Mouse (Mus musculus) CH12.LX (cell line): ENCODE measurements around the gene Ube4b. TPM values are rescaled to one million over a fixed set of nuclear protein-coding genes. Genes with fewer than 3 reads are reported as not detected.

Experiments used
- DNase-seq: peaks from one replicate; pipeline ENCODE4 v3.0.0-alpha.2; 2013; ENCODE audit errors: extremely low read depth
- H3K27ac ChIP-seq: 2 replicates; pipeline ENCODE4 v1.5.1; 2012; ENCODE audit warnings: low read depth, mild to moderate bottlenecking, control low read depth, moderate library complexity; ENCODE audit not compliant: insufficient read depth
- H3K27me3 ChIP-seq: replicated peaks from 2 replicates; pipeline ENCODE3; 2012; ENCODE audit warnings: inconsistent platforms
- H3K36me3 ChIP-seq, 2 experiments: replicated peaks in 1 of 2; 2 replicates each; pipeline versions ENCODE3 to v1.6.1; 2012; ENCODE audit warnings: inconsistent platforms in 1 of 2, low read length in 1 of 2, mild to moderate bottlenecking in 1 of 2, mixed read lengths in 1 of 2, moderate library complexity in 1 of 2; ENCODE audit not compliant: control insufficient read depth in 1 of 2, insufficient read depth in 1 of 2
- H3K4me1 ChIP-seq, 2 experiments: 2 replicates each; pipeline ENCODE4 v1.6.1; 2012; ENCODE audit warnings: inconsistent platforms in 1 of 2, moderate library complexity in 1 of 2; ENCODE audit not compliant: insufficient read depth in 2 of 2, control insufficient read depth in 1 of 2
- H3K4me2 ChIP-seq: 2 replicates; pipeline ENCODE4 v1.6.1; 2012; ENCODE audit warnings: low read depth, mild to moderate bottlenecking, control low read depth; ENCODE audit not compliant: poor library complexity, insufficient read depth, severe bottlenecking
- H3K4me3 ChIP-seq, 3 experiments: fragments of 150-350 bp in 1 of 3; sonication (generic) in 1 of 3; replicated peaks in 1 of 3; 2 replicates each; pipeline versions ENCODE3 to v1.5.1; 2011 to 2012; ENCODE audit warnings: low read depth in 2 of 3, low read length in 2 of 3, mild to moderate bottlenecking in 2 of 3, moderate library complexity in 2 of 3, control low read depth in 1 of 3, improper control_type of control experiment in 1 of 3, inconsistent platforms in 1 of 3, mixed read lengths in 1 of 3; ENCODE audit not compliant: poor library complexity in 1 of 3
- H3K79me2 ChIP-seq: replicated peaks from 2 replicates; pipeline ENCODE4 v1.6.1; 2012; ENCODE audit warnings: mild to moderate bottlenecking, moderate library complexity; ENCODE audit not compliant: control insufficient read depth, poor library complexity, insufficient read depth, severe bottlenecking; ENCODE audit errors: extremely low read depth
- H3K9ac ChIP-seq: 2 replicates; pipeline ENCODE4 v1.6.1; 2012; ENCODE audit warnings: low read depth, mild to moderate bottlenecking, control low read depth, moderate library complexity; ENCODE audit not compliant: insufficient read depth
- H3K9me3 ChIP-seq: replicated peaks from 2 replicates; pipeline ENCODE3; 2012; ENCODE audit warnings: low read length, inconsistent platforms, mixed read lengths
- CHD2 ChIP-seq: IDR thresholded peaks from 2 replicates; pipeline ENCODE4 v1.6.1; 2011; ENCODE audit warnings: low read length, improper control_type of control experiment
- CTCF ChIP-seq, 2 experiments: IDR thresholded peaks in 1 of 2; conservative IDR thresholded peaks in 1 of 2; 2 replicates each; pipeline ENCODE4 v1.5.1; 2011 to 2012; ENCODE audit warnings: low read depth in 2 of 2, low read length in 2 of 2, improper control_type of control experiment in 1 of 2, inconsistent platforms in 1 of 2, mild to moderate bottlenecking in 1 of 2, moderate library complexity in 1 of 2
- E2F4 ChIP-seq: IDR thresholded peaks from 2 replicates; pipeline ENCODE4 v1.6.1; 2011; ENCODE audit warnings: low read depth, low read length, improper control_type of control experiment; ENCODE audit not compliant: insufficient replicate concordance
- GABPA ChIP-seq: IDR thresholded peaks from 2 replicates; pipeline ENCODE4 v1.6.1; 2012; ENCODE audit warnings: low read depth, low read length, improper control_type of control experiment, inconsistent platforms; ENCODE audit not compliant: insufficient replicate concordance
- JUN ChIP-seq: IDR thresholded peaks from 2 replicates; pipeline ENCODE4 v1.6.1; 2011; ENCODE audit warnings: low read depth, mild to moderate bottlenecking, low read length, improper control_type of control experiment, moderate library complexity; ENCODE audit not compliant: insufficient read depth
- JUND ChIP-seq: conservative IDR thresholded peaks from 2 replicates; pipeline ENCODE4 v1.6.1; 2011; ENCODE audit warnings: low read depth, low read length, improper control_type of control experiment
- KAT2A ChIP-seq: IDR thresholded peaks from 2 replicates; pipeline ENCODE4 v1.6.1; 2012; ENCODE audit warnings: low read length, improper control_type of control experiment, inconsistent platforms; ENCODE audit not compliant: insufficient replicate concordance
- MAFK ChIP-seq: IDR thresholded peaks from 2 replicates; pipeline ENCODE4 v1.6.1; 2011; ENCODE audit warnings: low read length, improper control_type of control experiment; ENCODE audit not compliant: insufficient replicate concordance
- MAX ChIP-seq: IDR thresholded peaks from 2 replicates; pipeline ENCODE4 v1.6.1; 2011; ENCODE audit warnings: low read length, improper control_type of control experiment
- MEF2A ChIP-seq: IDR thresholded peaks from 2 replicates; pipeline ENCODE4 v1.6.1; 2014; ENCODE audit warnings: low read depth, mild to moderate bottlenecking, inconsistent platforms, low read length, improper control_type of control experiment, borderline replicate concordance
- MXI1 ChIP-seq: IDR thresholded peaks from 2 replicates; pipeline ENCODE4 v1.6.1; 2011; ENCODE audit warnings: mild to moderate bottlenecking, low read depth, low read length, improper control_type of control experiment
- MYC ChIP-seq: IDR thresholded peaks from 2 replicates; pipeline ENCODE4 v1.6.1; 2011; ENCODE audit warnings: low read depth, mild to moderate bottlenecking, improper control_type of control experiment, low read length
- NELFE ChIP-seq: IDR thresholded peaks from 2 replicates; pipeline ENCODE4 v1.6.1; 2011; ENCODE audit warnings: low read depth, low read length, improper control_type of control experiment
- NRF1 ChIP-seq: IDR thresholded peaks from 2 replicates; pipeline ENCODE4 v1.6.1; 2014; ENCODE audit warnings: low read depth, mild to moderate bottlenecking, inconsistent platforms, low read length, improper control_type of control experiment, moderate library complexity
- RAD21 ChIP-seq: IDR thresholded peaks from 2 replicates; pipeline ENCODE4 v1.6.1; 2011; ENCODE audit warnings: low read depth, mild to moderate bottlenecking, low read length, improper control_type of control experiment, moderate library complexity
- RCOR1 ChIP-seq: conservative IDR thresholded peaks from 2 replicates; pipeline ENCODE4 v1.6.1; 2012; ENCODE audit warnings: low read depth, mild to moderate bottlenecking, inconsistent platforms, low read length, improper control_type of control experiment
- SMC3 ChIP-seq: IDR thresholded peaks from 2 replicates; pipeline ENCODE4 v1.6.1; 2011; ENCODE audit warnings: low read depth, low read length, improper control_type of control experiment
- UBTF ChIP-seq: IDR thresholded peaks from 2 replicates; pipeline ENCODE4 v1.6.1; 2012; ENCODE audit warnings: low read depth, mild to moderate bottlenecking, inconsistent platforms, low read length, improper control_type of control experiment, moderate library complexity
- USF2 ChIP-seq: conservative IDR thresholded peaks from 2 replicates; pipeline ENCODE4 v1.6.1; 2011; ENCODE audit warnings: low read depth, low read length, improper control_type of control experiment
- ZKSCAN1 ChIP-seq: IDR thresholded peaks from 2 replicates; pipeline ENCODE4 v1.6.1; 2012; ENCODE audit warnings: low read depth, inconsistent platforms, low read length, improper control_type of control experiment, borderline replicate concordance
- ZMIZ1 ChIP-seq: IDR thresholded peaks from 2 replicates; pipeline ENCODE4 v1.6.1; 2012; ENCODE audit warnings: low read depth, mild to moderate bottlenecking, inconsistent platforms, low read length, improper control_type of control experiment
- ZNF384 ChIP-seq: IDR thresholded peaks from 2 replicates; pipeline ENCODE4 v1.6.1; 2012; ENCODE audit warnings: low read depth, low read length, improper control_type of control experiment, inconsistent platforms
- dilution Hi-C: fragments of 300-500 bp; cut with MboI; formaldehyde crosslinking; loops from 2 replicates; pipeline ENCODE4 v1.14.3; 2020; ENCODE audit warnings: low sequenced_read_pairs; ENCODE audit not compliant: extremely low pct_unique_long_range_greater_than_20kb, extremely low pct_ligation_motif_present
- in situ Hi-C: fragments of 300-500 bp; cut with MboI; formaldehyde crosslinking; loops from 3 replicates; pipeline ENCODE4 v1.14.3; 2019; ENCODE audit warnings: low sequenced_read_pairs, low pct_ligation_motif_present, low pct_unique_long_range_greater_than_20kb, mixed read lengths
- polyA plus RNA-seq: library from polyadenylated mRNA; unstranded; fragments of >175 nt; gene quantifications from 2 replicates; pipeline ENCODE4 v1.2.1, GENCODE M21; 2012; ENCODE audit warnings: low read depth; ENCODE audit not compliant: insufficient read length
- total RNA-seq, 2 experiments: library from RNA; depleted of rRNA; stranded (reverse); fragments of 300-350 nt in 1 of 2; fragments of >200 nt in 1 of 2; gene quantifications; 2 replicates each; pipeline ENCODE4 v1.2.3; 2012 to 2014

The Ube4b gene
- total and polyA plus RNA-seq, 3 experiments = 13.1 to 60.0 (median 41.6) TPM

DNA sequence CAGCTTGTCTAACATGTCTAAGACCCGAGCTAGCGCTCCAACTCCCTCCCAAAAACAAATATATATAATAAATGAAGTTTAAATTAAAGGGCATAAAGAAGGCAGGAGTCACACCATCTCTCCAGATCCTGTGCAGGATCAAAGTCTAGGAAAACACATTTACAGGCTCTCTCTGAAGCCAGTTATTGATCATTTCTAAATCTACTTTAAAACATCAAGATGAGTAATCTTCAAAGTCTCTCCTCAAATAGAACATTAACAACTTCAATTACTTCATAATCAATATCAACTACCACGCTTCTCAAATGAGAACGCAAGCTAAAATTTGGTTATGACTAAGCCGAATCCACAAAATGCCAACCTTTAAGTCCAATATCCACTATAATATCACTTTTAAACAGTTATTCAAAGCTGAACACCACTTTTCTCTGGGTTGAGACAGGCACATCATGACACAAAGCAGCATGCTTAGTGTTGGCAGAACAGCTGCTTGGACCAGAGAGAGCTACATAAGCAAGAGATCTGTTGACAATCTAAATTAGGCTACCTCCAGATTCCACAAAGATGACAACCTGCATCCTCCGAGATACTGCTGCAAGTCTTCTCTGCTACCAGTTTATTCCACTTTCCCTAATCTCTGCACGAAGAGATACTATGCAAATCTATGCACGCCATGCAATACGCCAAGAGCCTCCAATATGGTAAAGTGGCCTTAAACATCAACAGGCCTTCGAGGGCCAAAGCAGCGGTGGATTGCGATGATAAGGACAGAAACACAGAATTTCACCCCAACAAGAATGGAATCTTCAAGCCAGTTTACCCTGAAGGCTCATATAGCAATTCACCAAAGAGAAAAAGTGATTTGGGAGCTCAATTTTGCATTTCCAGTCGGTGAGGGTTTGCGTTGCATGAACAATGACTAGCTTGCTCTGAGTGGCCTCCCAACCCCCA is 120.5 kb downstream of the Ube4b start (continued):
- TF ChIP-seq MAX (no peak), MXI1 (peak; percentile 77; the same call in 1 of the 2 replicates), JUND (no peak), CHD2 (no peak), RAD21 (no peak), GABPA (no peak), NRF1 (no peak), MYC (no peak), USF2 (no peak), CTCF (conservative IDR thresholded peaks at IDR 0.05 in 1 of 2, IDR thresholded peaks at IDR 0.05 in 1 of 2; ENCODE audit: low read depth in 2 of 2, low read length in 2 of 2) (no peak), UBTF (no peak), RCOR1 (no peak), ZKSCAN1 (no peak), MEF2A (no peak; the same call in 1 of the 2 replicates), JUN (no peak), SMC3 (no peak)

GRCm38 (mm10) chr4:149304466-149304865 is 122.1 kb downstream of the Ube4b start:
- H3K27ac ChIP-seq = no peak overlapping the region
- TF ChIP-seq ZMIZ1 (no peak), E2F4 (no peak), NELFE (no peak), MAFK (no peak), CHD2 (no peak), RCOR1 (no peak), KAT2A (no peak), ZNF384 (no peak), NRF1 (no peak), JUND (no peak)
- no peaks in the 10 kb centered on the region for H3K9me3 ChIP-seq
- DNase-seq = no peak
- peaks cover 70% of the 10 kb centered on the region for H3K79me2 ChIP-seq
- no peak overlapping the region for H3K4me3 ChIP-seq
- in situ Hi-C loops (no loop called here), dilution Hi-C loops (no loop called here)
- H3K27me3 ChIP-seq = peaks cover 4% of the 10 kb centered on the region
- peak overlapping the region; percentile 23; the same call in 1 of the 2 replicates for H3K9ac ChIP-seq
- peak overlapping the region; percentile 96; the same call in 1 of the 2 replicates for H3K4me2 ChIP-seq
- peaks cover 7 to 43% of the 10 kb centered on the region in 2 experiments for H3K4me1 ChIP-seq
- H3K36me3 ChIP-seq = no peaks in the 10 kb centered on the region
